Mouse (Mus musculus): ENCODE data around the gene Sncg.

Sncg gene

GRCm38 (mm10) chr14:34343078-34343477, 31.5 kb downstream of the Sncg start:
- no peak for DNase-seq (ENCODE audit: low spot score in 2 of 2)

- DNase-seq (ENCODE audit: low spot score in 2 of 2) = no peak
Observed at GRCm38 (mm10) chr14:34341993-34342392, 32.6 kb downstream of the Sncg start.

GRCm38 (mm10) chr14:34339446-34339845, 35.1 kb downstream of the Sncg start:
- no peak for DNase-seq (ENCODE audit: low spot score in 2 of 2)

GRCm38 (mm10) chr14:34332476-34332875, 42.1 kb downstream of the Sncg start:
- no peak for DNase-seq (ENCODE audit: low spot score in 2 of 2)

GRCm38 (mm10) chr14:34331886-34332285, 42.7 kb downstream of the Sncg start:
- no peak for DNase-seq (ENCODE audit: low spot score in 2 of 2)

- no peak for DNase-seq (ENCODE audit: low spot score in 2 of 2)
Observed at GRCm38 (mm10) chr14:34330657-34331158, 43.9 kb downstream of the Sncg start.

- no peak for DNase-seq (ENCODE audit: low spot score in 2 of 2)
Observed at GRCm38 (mm10) chr14:34327618-34328017, 47.0 kb downstream of the Sncg start.

GRCm38 (mm10) chr14:34326606-34327005, 48.0 kb downstream of the Sncg start:
- no peak for DNase-seq (ENCODE audit: low spot score in 2 of 2)

GRCm38 (mm10) chr14:34323576-34324085, 51.0 kb downstream of the Sncg start:
- DNase-seq (ENCODE audit: low spot score in 2 of 2) = no peak

Measured in urinary bladder, postnatal 36 days (tissue).